In the genomic region with DNA sequence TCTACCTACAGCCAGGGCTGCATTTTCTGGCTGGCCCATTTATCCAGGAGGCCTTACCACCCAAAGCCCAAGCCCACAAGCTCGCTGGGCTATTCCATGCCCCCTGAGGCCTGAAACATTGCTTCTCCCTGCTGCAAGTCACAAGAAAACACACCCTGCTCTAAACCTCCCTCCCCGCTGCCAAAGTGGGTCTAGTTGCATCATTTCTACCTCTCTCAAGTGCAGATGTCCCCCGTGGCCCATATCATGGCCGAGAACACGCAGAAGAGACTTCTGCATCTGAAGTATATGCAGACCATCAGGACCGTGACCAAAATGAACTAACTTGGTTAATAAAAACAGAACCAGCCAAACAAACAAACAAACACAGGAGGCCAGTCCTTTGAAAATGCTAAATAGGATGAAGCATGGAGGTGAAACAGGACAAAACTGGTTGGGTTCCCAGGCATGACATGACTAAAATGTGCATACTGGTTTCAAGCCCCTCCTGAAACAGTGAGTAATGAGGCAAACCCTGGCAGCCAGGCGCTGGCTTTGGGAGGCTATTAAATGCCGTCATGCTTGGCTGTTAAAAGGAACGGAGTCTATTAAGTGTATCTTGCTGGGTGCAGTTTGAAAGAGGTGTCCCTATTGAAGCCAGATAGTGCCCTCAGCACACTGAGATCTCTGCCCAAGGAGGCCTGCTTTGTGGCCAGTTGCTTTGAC, we compare ENCODE assay signal across 13 mouse cellular contexts. TPM values are rescaled to one million over a fixed set of nuclear protein-coding genes. Genes with fewer than 3 reads are reported as not detected.
A peak's percentile ranks its signal among the peaks of the same experiment; 100 is the strongest.
DNase-seq lines count a peak whose midpoint lies in the region; ATAC-seq and TF ChIP-seq lines count a peak whose summit lies in the region.
"Had no signal": no experiment of that assay in that cellular context is flagged by ENCODE, and none has a peak within 500 bp of the region (broad histone marks: within the 10 kb centered on the region; RNA-seq: fewer than 3 reads in every experiment).

No protein-coding gene starts in this region.

- peaks cover 14% of the 10 kb centered on the region; the same call in 1 of the 2 replicates for H3K4me1 ChIP-seq in kidney, embryonic 14.5 days (ENCODE audit: control insufficient read depth, insufficient read depth, low read length)
- H3K4me1 ChIP-seq in forebrain, embryonic 14.5 days (ENCODE audit: control insufficient read depth, insufficient read depth, low read length): peaks cover 44% of the 10 kb centered on the region
- peaks cover 77% of the 10 kb centered on the region for H3K4me1 ChIP-seq in hindbrain, embryonic 14.5 days (replicated peaks; ENCODE audit: control insufficient read depth, insufficient read depth, low read length)
- peaks cover 22% of the 10 kb centered on the region for H3K4me1 ChIP-seq in midbrain, postnatal 0 days (ENCODE audit: insufficient read depth, low read length)

- peak; percentile 79 for ATAC-seq in kidney, embryonic 14.5 days (ENCODE audit: low FRiP score, low TSS enrichment)
- ATAC-seq in forebrain, embryonic 14.5 days: 0 out of 2 replicates have a peak, but pooled peaks have one; percentile 13
- peak; percentile 19; the same call in 1 of the 2 replicates for ATAC-seq in hindbrain, embryonic 14.5 days (ENCODE audit: low FRiP score)
- ATAC-seq in midbrain, postnatal 0 days (ENCODE audit: low FRiP score): 0 out of 2 replicates have a peak, but pooled peaks have one; percentile 11

- no peaks in the 10 kb centered on the region for H3K27me3 ChIP-seq in kidney, embryonic 14.5 days (ENCODE audit: control insufficient read depth, insufficient read depth, low read length)
- H3K27me3 ChIP-seq in forebrain, embryonic 14.5 days (replicated peaks; ENCODE audit: control insufficient read depth, insufficient read depth, low read length): no peaks in the 10 kb centered on the region
- no peaks in the 10 kb centered on the region for H3K27me3 ChIP-seq in hindbrain, embryonic 14.5 days (ENCODE audit: control insufficient read depth, insufficient read depth, low read length)
- H3K27me3 ChIP-seq in midbrain, postnatal 0 days (ENCODE audit: insufficient read depth, low read length): no peaks in the 10 kb centered on the region

- 58% methylated on average over 9 of the region's 9 CpGs for WGBS in kidney, embryonic 14.5 days
- WGBS in forebrain, embryonic 14.5 days: 62% methylated on average over 9 of the region's 9 CpGs
- 42% methylated on average over 9 of the region's 9 CpGs for WGBS in hindbrain, embryonic 14.5 days
- 40% methylated on average over 9 of the region's 9 CpGs for WGBS in midbrain, postnatal 0 days

- no peak overlapping the region for H3K4me2 ChIP-seq in kidney, embryonic 14.5 days (replicated peaks; ENCODE audit: low read depth, low read length)
- H3K4me2 ChIP-seq in forebrain, embryonic 14.5 days (ENCODE audit: low read length): no peak overlapping the region
- H3K4me2 ChIP-seq in hindbrain, embryonic 14.5 days (replicated peaks): peak overlapping the region; percentile 12; the same call in 1 of the 2 replicates
- H3K4me2 ChIP-seq in midbrain, postnatal 0 days (ENCODE audit: low read depth, low read length, poor library complexity, severe bottlenecking): no peak overlapping the region

- H3K9me3 ChIP-seq in kidney, embryonic 14.5 days (ENCODE audit: control insufficient read depth, low read length): no peaks in the 10 kb centered on the region
- no peaks in the 10 kb centered on the region for H3K9me3 ChIP-seq in forebrain, embryonic 14.5 days (replicated peaks; ENCODE audit: control insufficient read depth, low read length)
- no peaks in the 10 kb centered on the region for H3K9me3 ChIP-seq in hindbrain, embryonic 14.5 days (ENCODE audit: control insufficient read depth, low read length)
- H3K9me3 ChIP-seq in midbrain, postnatal 0 days (ENCODE audit: low read length): no peaks in the 10 kb centered on the region

- no peak overlapping the region for H3K9ac ChIP-seq in kidney, embryonic 14.5 days (ENCODE audit: low read depth, low read length)
- H3K9ac ChIP-seq in forebrain, embryonic 14.5 days (ENCODE audit: low read length): peak overlapping the region; percentile 10; the same call in 1 of the 2 replicates
- H3K9ac ChIP-seq in hindbrain, embryonic 14.5 days: peak overlapping the region; percentile 26
- H3K9ac ChIP-seq in midbrain, postnatal 0 days (replicated peaks; ENCODE audit: low read length, poor library complexity, severe bottlenecking): no peak overlapping the region

- DNase-seq in kidney, adult 9 months: no peak
- peak; percentile 81 for DNase-seq in forebrain, embryonic 14.5 days (ENCODE audit: low spot score)
- DNase-seq in hindbrain, embryonic 14.5 days (ENCODE audit: low spot score): no peak
- DNase-seq in midbrain, postnatal 0 days (ENCODE audit: low spot score): peak; percentile 74
- no peak for DNase-seq in urinary bladder, adult 2 months (ENCODE audit: low spot score)
- DNase-seq in thymus, postnatal 0 days (ENCODE audit: low spot score): no peak
- no peak for DNase-seq in lung, postnatal 14 days

- H3K27ac ChIP-seq in kidney, embryonic 14.5 days (ENCODE audit: low read depth, low read length): peak overlapping the region; percentile 11; the same call in 1 of the 2 replicates
- peak overlapping the region; percentile 41; the same call in 1 of the 2 replicates for H3K27ac ChIP-seq in forebrain, embryonic 14.5 days (ENCODE audit: low read depth, low read length)
- H3K27ac ChIP-seq in hindbrain, embryonic 14.5 days: peak overlapping the region; percentile 92
- H3K27ac ChIP-seq in midbrain, postnatal 0 days (ENCODE audit: low read depth, low read length): peak overlapping the region; percentile 73

- TF ChIP-seq CTCF in midbrain, postnatal 0 days (IDR thresholded peaks at IDR 0.05): no peak

- no peak overlapping the region for H3K4me3 ChIP-seq in kidney, embryonic 14.5 days (ENCODE audit: low read length)
- no peak overlapping the region for H3K4me3 ChIP-seq in forebrain, embryonic 14.5 days (ENCODE audit: low read depth, low read length)
- no peak overlapping the region for H3K4me3 ChIP-seq in hindbrain, embryonic 14.5 days (replicated peaks; ENCODE audit: low read length)
- no peak overlapping the region for H3K4me3 ChIP-seq in midbrain, postnatal 0 days (ENCODE audit: low read depth, low read length)

- H3K36me3 ChIP-seq in kidney, embryonic 14.5 days (ENCODE audit: control insufficient read depth, insufficient read depth, low read length): no peaks in the 10 kb centered on the region
- H3K36me3 ChIP-seq in forebrain, embryonic 14.5 days (ENCODE audit: control insufficient read depth, insufficient read depth, low read length): no peaks in the 10 kb centered on the region
- H3K36me3 ChIP-seq in hindbrain, embryonic 14.5 days (replicated peaks; ENCODE audit: control insufficient read depth, insufficient read depth): no peaks in the 10 kb centered on the region
- H3K36me3 ChIP-seq in midbrain, postnatal 0 days (ENCODE audit: insufficient read depth, low read length): no peaks in the 10 kb centered on the region

RNA-seq across cellular contexts. Expression of a gene that starts 52.6 kb away (rescaled TPM):
- not detected in 2 replicates for polyA plus RNA-seq in kidney, embryonic 14.5 days (2014; fragmentation: Nextera tagmentation; extraction: Ambion mirVana)
- polyA plus RNA-seq in forebrain, embryonic 14.5 days (2014; fragmentation: Nextera tagmentation; extraction: Ambion mirVana): not detected in 2 replicates
- polyA plus RNA-seq in hindbrain, embryonic 14.5 days (2014; fragmentation: Nextera tagmentation; extraction: Ambion mirVana): not detected in 2 replicates
- total RNA-seq in midbrain, postnatal 0 days (2014; rRNA removed): not detected in 2 replicates
- not detected in 2 replicates for polyA plus RNA-seq in midbrain, postnatal 0 days (2015; fragmentation: Nextera tagmentation; extraction: Ambion mirVana)
- polyA plus RNA-seq in urinary bladder, adult 2 months (2012; rRNA removed): not detected in 2 replicates
- polyA plus RNA-seq in thymus, postnatal 0 days (2015; fragmentation: Nextera tagmentation; extraction: Ambion mirVana): not detected in 2 replicates
- total RNA-seq: adrenal gland, postnatal 4 days; liver, adult 2 months had no signal
- polyA plus RNA-seq: embryonic facial prominence, embryonic 14.5 days; heart, postnatal 0 days; liver, adult 2 months; stomach, embryonic 14.5 days had no signal

Comparison
In these comparisons a context has a peak if more than half of its experiments do, and no peak if none do; other contexts are left out.
1. ATAC-seq: peak in every context shown above with its lines; median percentile 79 in kidney, embryonic 14.5 days; 19 in hindbrain, embryonic 14.5 days; 13 in forebrain, embryonic 14.5 days; 11 in midbrain, postnatal 0 days.
2. H3K27ac ChIP-seq: peak in every context shown above with its lines; median percentile 92 in hindbrain, embryonic 14.5 days; 73 in midbrain, postnatal 0 days; 41 in forebrain, embryonic 14.5 days; 11 in kidney, embryonic 14.5 days.
3. H3K9ac ChIP-seq: peak in forebrain, embryonic 14.5 days (single experiment) and hindbrain, embryonic 14.5 days (single experiment); none in kidney, embryonic 14.5 days (single experiment) and midbrain, postnatal 0 days (single experiment).
4. DNase-seq: peak in forebrain, embryonic 14.5 days (single experiment) and midbrain, postnatal 0 days (single experiment); none in kidney, adult 9 months (single experiment), hindbrain, embryonic 14.5 days (single experiment), urinary bladder, adult 2 months (single experiment), thymus, postnatal 0 days (single experiment) and lung, postnatal 14 days (single experiment).